In the genomic region with DNA sequence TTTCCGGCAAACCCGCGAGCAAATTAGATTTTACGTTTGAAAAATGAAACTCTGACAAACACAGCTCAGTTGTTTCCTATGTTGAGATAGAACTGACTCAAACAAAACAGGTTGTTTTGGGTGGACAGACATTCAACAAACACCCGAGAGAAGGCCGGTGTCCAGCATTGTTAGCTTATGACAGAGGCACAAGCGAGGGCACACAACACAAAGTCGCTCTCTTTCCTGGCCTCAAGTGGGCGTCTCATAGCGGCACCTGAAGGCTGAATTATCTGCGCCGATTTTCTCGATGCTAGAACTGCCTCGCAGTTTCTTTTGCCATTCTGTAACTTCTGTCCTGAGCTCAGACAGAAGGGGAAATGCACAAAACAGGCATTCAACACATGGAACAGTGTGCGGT, we compare ENCODE assay signal across 8 mouse cellular contexts. TPM values are rescaled to one million over a fixed set of nuclear protein-coding genes. Genes with fewer than 3 reads are reported as not detected.
DNase-seq lines count a peak whose midpoint lies in the region; ATAC-seq and TF ChIP-seq lines count a peak whose summit lies in the region.

No protein-coding gene starts in this region.

- under 1% methylated on average over 15 of the region's 15 CpGs for WGBS in liver, adult 2 months
- 2% methylated on average over 15 of the region's 15 CpGs for WGBS in limb, embryonic 11.5 days
- WGBS in midbrain, embryonic 14.5 days: 1% methylated on average over 15 of the region's 15 CpGs

- H3K9me3 ChIP-seq in limb, embryonic 11.5 days (ENCODE audit: control insufficient read depth, low read length): no peaks in the 10 kb centered on the region
- no peaks in the 10 kb centered on the region for H3K9me3 ChIP-seq in midbrain, embryonic 14.5 days (ENCODE audit: control insufficient read depth, low read length)

- no peaks in the 10 kb centered on the region for H3K36me3 ChIP-seq in liver, adult 2 months (ENCODE audit: control insufficient read depth, insufficient read depth, low read length)
- no peaks in the 10 kb centered on the region for H3K36me3 ChIP-seq in limb, embryonic 11.5 days (ENCODE audit: control insufficient read depth, insufficient read depth, low read length)
- H3K36me3 ChIP-seq in midbrain, embryonic 14.5 days (ENCODE audit: control insufficient read depth, insufficient read depth, low read length): no peaks in the 10 kb centered on the region

- peak overlapping the region; percentile 80; the same call in 1 of the 2 replicates for H3K9ac ChIP-seq in liver, adult 2 months (ENCODE audit: low read depth, low read length)
- no peak overlapping the region for H3K9ac ChIP-seq in limb, embryonic 11.5 days (ENCODE audit: low read length)
- H3K9ac ChIP-seq in midbrain, embryonic 14.5 days (replicated peaks; ENCODE audit: low read length): no peak overlapping the region

- peak overlapping the region; percentile 76 for H3K4me3 ChIP-seq in liver, adult 2 months (ENCODE audit: insufficient read depth, low read depth, low read length)
- H3K4me3 ChIP-seq in limb, embryonic 11.5 days (ENCODE audit: low read depth, low read length): peak overlapping the region; percentile 61
- peak overlapping the region; percentile 68 for H3K4me3 ChIP-seq in midbrain, embryonic 14.5 days (replicated peaks; ENCODE audit: low read depth, low read length)

- ATAC-seq in limb, embryonic 11.5 days (ENCODE audit: insufficient number of reproducible peaks, low FRiP score, low TSS enrichment, low read depth): no peak
- no peak for ATAC-seq in midbrain, embryonic 14.5 days (ENCODE audit: low FRiP score, low TSS enrichment)

- H3K27me3 ChIP-seq in liver, adult 2 months (ENCODE audit: control insufficient read depth, insufficient read depth, low read length): no peaks in the 10 kb centered on the region
- peaks cover 15% of the 10 kb centered on the region; the same call in 1 of the 2 replicates for H3K27me3 ChIP-seq in limb, embryonic 11.5 days (ENCODE audit: control insufficient read depth, insufficient read depth, low read length)
- peaks cover 17% of the 10 kb centered on the region; the same call in 1 of the 2 replicates for H3K27me3 ChIP-seq in midbrain, embryonic 14.5 days (ENCODE audit: control insufficient read depth, insufficient read depth, low read length)

- peaks cover 6% of the 10 kb centered on the region; the same call in 1 of the 2 replicates for H3K79me2 ChIP-seq in liver, adult 2 months (ENCODE audit: control insufficient read depth, insufficient read depth, low read length)

- peak overlapping the region; percentile 88 for H3K4me2 ChIP-seq in limb, embryonic 11.5 days (ENCODE audit: low read depth, severe bottlenecking)
- peak overlapping the region; percentile 94 for H3K4me2 ChIP-seq in midbrain, embryonic 14.5 days (ENCODE audit: low read length)

- intact Hi-C loops in gastrocnemius, postnatal 36 days (cut with DNase I): no loop called here

- peaks cover 7% of the 10 kb centered on the region for H3K4me1 ChIP-seq in liver, adult 2 months (ENCODE audit: control insufficient read depth, insufficient read depth, low read length)
- H3K4me1 ChIP-seq in limb, embryonic 11.5 days (ENCODE audit: control insufficient read depth, insufficient read depth, low read length): no peaks in the 10 kb centered on the region
- H3K4me1 ChIP-seq in midbrain, embryonic 14.5 days (ENCODE audit: control insufficient read depth, insufficient read depth, low read length): 0 out of 2 replicates have a peak, but pooled peaks cover 5% of the 10 kb centered on the region

- peak; percentile 64 for DNase-seq in liver, adult 2 months (ENCODE audit: extremely low read depth, low read depth, low spot score)
- no peak for DNase-seq in liver
- DNase-seq in embryo, embryonic 10 days (ENCODE audit: low spot score): peak; percentile 71
- peak; percentile 9 for DNase-seq in heart, postnatal 4 days
- no peak for DNase-seq in limb, embryonic 11.5 days (ENCODE audit: low spot score)
- peak; percentile 68 for DNase-seq in midbrain, embryonic 14.5 days
- no peak for DNase-seq in spleen, adult 18-20 months
- DNase-seq in gastrocnemius, postnatal 36 days: no peak

- H3K27ac ChIP-seq in liver, adult 2 months (replicated peaks; ENCODE audit: insufficient read depth, low read depth, low read length): no peak overlapping the region
- no peak overlapping the region for H3K27ac ChIP-seq in limb, embryonic 11.5 days (replicated peaks; ENCODE audit: low read depth, low read length)
- no peak overlapping the region for H3K27ac ChIP-seq in midbrain, embryonic 14.5 days (replicated peaks; ENCODE audit: low read depth, low read length)

- peak; percentile 47 for TF ChIP-seq CTCF in liver, adult 2 months (IDR thresholded peaks at IDR 0.05; ENCODE audit: low read depth, low read length)

- no peak for TF ChIP-seq POLR2A in liver, adult 2 months (IDR thresholded peaks at IDR 0.05; ENCODE audit: extremely low read depth, insufficient read depth, low read length)

RNA-seq across cellular contexts. Expression of a gene that starts 0.8 kb away (rescaled TPM):
- 17.9 and 19.5 TPM in 2 replicates for total RNA-seq in liver, adult 2 months (2014; rRNA removed)
- polyA plus RNA-seq in liver, adult 2 months (2012; rRNA removed): 2.7 TPM in 2 replicates
- 1 to 10 TPM; 2.1 to 2.5 TPM for total RNA-seq in heart, postnatal 4 days (2021)
- polyA plus RNA-seq in limb, embryonic 11.5 days (2014; fragmentation: Nextera tagmentation; extraction: Ambion mirVana): 3.3 and 3.4 TPM in 2 replicates
- polyA plus RNA-seq in midbrain, embryonic 14.5 days (2014; fragmentation: Nextera tagmentation; extraction: Ambion mirVana): 9.5 and 10.1 TPM in 2 replicates
- under 1 TPM; 0.10 to 0.26 TPM for total RNA-seq in gastrocnemius, postnatal 36 days (2021)

Comparison
In these comparisons a context has a peak if more than half of its experiments do, and no peak if none do; other contexts are left out.
1. DNase-seq: peak in liver, adult 2 months (single experiment), embryo, embryonic 10 days (single experiment), heart, postnatal 4 days (single experiment) and midbrain, embryonic 14.5 days (single experiment); none in liver (single experiment), limb, embryonic 11.5 days (single experiment), spleen, adult 18-20 months (0 of 2) and gastrocnemius, postnatal 36 days (0 of 2).
2. Peak in every context shown above with its lines, with median percentiles within 50 percentile points of each other: H3K4me3 ChIP-seq.